Mouse (Mus musculus) heart, postnatal 0 days (tissue): ENCODE measurements around the gene Hspb9. TPM values are rescaled to one million over a fixed set of nuclear protein-coding genes. Genes with fewer than 3 reads are reported as not detected.

Source experiments
- ATAC-seq: fragments of 200-750 bp; cut with Nextera tagmentation; 2 replicates; pipeline ENCODE4 v1.8.0; 2017; ENCODE audit warnings: low read depth, moderate number of reproducible peaks, moderate library complexity; ENCODE audit not compliant: insufficient read depth
- DNase-seq: peaks from one replicate; pipeline ENCODE4 v3.0.0-alpha.2; 2016; ENCODE audit warnings: low spot score
- H3K27ac ChIP-seq: fragments of 300-500 bp; sonication (generic); 2 replicates; pipeline ENCODE4 v1.5.1; 2014; ENCODE audit warnings: low read depth, mild to moderate bottlenecking
- H3K27me3 ChIP-seq: fragments of 300-500 bp; sonication (generic); 2 replicates; pipeline ENCODE4 v1.6.1; 2014; ENCODE audit warnings: low read length, mixed read lengths; ENCODE audit not compliant: control insufficient read depth, insufficient read depth
- H3K36me3 ChIP-seq: fragments of 300-500 bp; sonication (generic); replicated peaks from 2 replicates; pipeline ENCODE4 v1.6.1; 2014; ENCODE audit warnings: low read length, mixed read lengths; ENCODE audit not compliant: control insufficient read depth, insufficient read depth
- H3K4me1 ChIP-seq: fragments of 300-500 bp; sonication (generic); 2 replicates; pipeline ENCODE4 v1.6.1; 2014; ENCODE audit warnings: antibody characterized with exemption; ENCODE audit not compliant: control insufficient read depth, insufficient read depth
- H3K4me2 ChIP-seq: fragments of 300-500 bp; sonication (generic); 2 replicates; pipeline ENCODE4 v1.6.1; 2014; ENCODE audit warnings: low read depth, mild to moderate bottlenecking, low read length, moderate library complexity
- H3K4me3 ChIP-seq: fragments of 300-500 bp; sonication (generic); 2 replicates; pipeline ENCODE4 v1.5.1; 2014; ENCODE audit warnings: low read depth, low read length
- H3K9ac ChIP-seq: fragments of 300-500 bp; sonication (generic); replicated peaks from 2 replicates; pipeline ENCODE4 v1.6.1; 2014; ENCODE audit warnings: low read depth, low read length, mixed read lengths
- H3K9me3 ChIP-seq: fragments of 300-500 bp; sonication (generic); replicated peaks from 2 replicates; pipeline ENCODE4 v1.6.1; 2016; ENCODE audit warnings: low read length; ENCODE audit not compliant: control insufficient read depth
- CTCF ChIP-seq: IDR thresholded peaks from 2 replicates; pipeline ENCODE4 v1.5.1; 2016; ENCODE audit warnings: antibody characterized with exemption, control low read depth, low read depth
- EP300 ChIP-seq: IDR thresholded peaks from 2 replicates; pipeline ENCODE4 v1.6.1; 2016; ENCODE audit warnings: antibody characterized with exemption, low read depth
- WGBS: fragments of 180-500 bp; shearing (Covaris S2); extraction: QIAGEN DNeasy Blood & Tissue Kit; methylation state at CpG from one replicate; pipeline ENCODE4 v1.1.7; 2014; 5-methylcytosine and 5-hydroxymethylcytosine counted together
- polyA plus RNA-seq: library from polyadenylated mRNA; unstranded; fragments of >200 nt; fragmentation: Nextera tagmentation; extraction: Ambion mirVana; gene quantifications from 2 replicates; pipeline ENCODE4 v1.2.1, GENCODE M21; 2015
- total RNA-seq: library from RNA; depleted of rRNA; stranded (reverse); fragments of >200 nt; gene quantifications from 2 replicates; pipeline ENCODE4 v1.2.3, GENCODE M21; 2014; ENCODE audit warnings: low replicate concordance

The Hspb9 gene
- total and polyA plus RNA-seq, 2 experiments from 2014 or later: not detected

DNA sequence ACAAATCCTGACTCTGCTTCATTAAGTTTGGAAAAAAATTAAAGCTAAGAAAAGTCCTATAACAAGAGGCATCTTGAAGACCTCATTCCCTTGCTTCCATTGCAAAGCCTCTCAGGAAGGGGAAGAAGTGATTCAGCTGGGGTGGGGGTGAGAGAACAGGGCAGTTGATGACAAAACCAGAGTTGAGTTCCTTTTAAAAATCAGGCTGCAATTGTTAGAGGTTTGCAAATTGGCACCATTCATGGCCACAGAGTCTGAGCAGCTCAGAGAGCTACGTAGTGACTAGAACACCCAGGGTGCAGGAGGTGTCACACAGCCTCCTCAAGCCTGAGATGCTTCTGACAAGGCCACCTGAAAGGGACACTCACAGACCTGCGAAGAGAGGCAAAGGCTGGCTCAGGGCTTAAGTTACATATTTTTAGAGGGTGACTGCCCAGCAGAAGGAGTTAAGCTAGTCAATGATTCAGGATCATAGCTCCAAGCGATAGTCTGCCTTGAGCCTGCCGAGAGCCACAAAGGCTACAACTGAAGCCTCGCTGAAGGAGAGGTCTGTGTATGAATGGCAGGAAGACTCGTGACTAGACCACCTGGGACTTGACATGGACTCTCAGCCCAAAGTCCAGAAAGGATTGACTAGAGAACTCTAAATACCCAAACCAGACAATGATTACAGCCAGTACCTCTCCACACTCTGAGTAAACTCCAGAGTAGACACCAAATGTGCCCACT, 17.0 kb downstream of the Hspb9 start:
- Histone ChIP-seq H3K27ac (no peak overlapping the region), H3K4me1 (peaks cover 10% of the 10 kb centered on the region; the same call in 1 of the 2 replicates), H3K4me3 (no peak overlapping the region), H3K9me3 (no peaks in the 10 kb centered on the region), H3K36me3 (peaks cover 22% of the 10 kb centered on the region), H3K4me2 (no peak overlapping the region), H3K9ac (no peak overlapping the region), H3K27me3 (no peaks in the 10 kb centered on the region)
- 72% methylated on average over 6 of the region's 6 CpGs for WGBS
- TF ChIP-seq CTCF (no peak), EP300 (no peak)
- DNase-seq: no peak
- ATAC-seq: no peak

DNA sequence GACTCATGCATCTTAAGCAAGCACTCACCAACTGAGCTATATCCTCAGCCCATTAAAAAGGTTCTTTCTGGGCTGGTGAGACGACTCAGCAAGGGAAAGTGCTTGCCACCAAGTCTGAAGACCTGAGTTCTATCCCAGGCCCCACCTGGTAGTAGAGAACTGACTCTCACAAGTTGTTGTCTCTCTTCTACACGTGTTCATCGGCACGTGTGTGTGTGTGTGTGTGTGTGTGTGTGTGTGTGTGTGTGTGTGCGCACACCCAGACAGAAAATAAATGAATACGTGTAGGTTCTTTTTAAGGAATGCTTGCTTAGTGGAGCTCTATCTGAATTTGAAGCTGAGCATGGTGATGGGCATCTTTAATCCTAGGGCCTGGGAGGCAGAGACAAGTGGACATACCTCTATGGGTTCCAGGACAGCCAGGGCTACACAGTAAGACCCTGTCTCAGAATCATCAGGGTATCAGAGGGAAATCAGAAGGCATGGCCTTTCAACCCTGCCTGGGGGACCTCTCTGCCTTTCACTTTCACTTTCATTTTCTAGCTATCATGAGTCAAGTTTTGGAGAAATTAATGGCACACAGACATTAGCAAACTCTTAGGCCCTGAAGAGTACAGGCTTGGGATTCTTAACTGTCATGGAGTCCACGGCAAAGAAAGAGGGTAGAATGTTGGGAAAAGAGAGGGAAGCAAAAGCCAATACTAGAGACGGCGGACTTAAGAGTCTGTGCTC, 21.6 kb downstream of the Hspb9 start:
- no peaks in the 10 kb centered on the region for H3K9me3 ChIP-seq
- peaks cover 21% of the 10 kb centered on the region for H3K4me1 ChIP-seq
- H3K36me3 ChIP-seq: peaks cover 15% of the 10 kb centered on the region
- H3K9ac ChIP-seq: peak overlapping the region; percentile 41; the same call in 1 of the 2 replicates
- TF ChIP-seq EP300: no peak
- no peak for TF ChIP-seq CTCF
- ATAC-seq (no peak), DNase-seq (no peak)
- peak overlapping the region; percentile 85 for H3K4me2 ChIP-seq
- H3K4me3 ChIP-seq: peak overlapping the region; percentile 82
- 77% methylated on average over 9 of the region's 9 CpGs for WGBS
- no peaks in the 10 kb centered on the region for H3K27me3 ChIP-seq
- H3K27ac ChIP-seq: peak overlapping the region; percentile 21; the same call in 1 of the 2 replicates

DNA sequence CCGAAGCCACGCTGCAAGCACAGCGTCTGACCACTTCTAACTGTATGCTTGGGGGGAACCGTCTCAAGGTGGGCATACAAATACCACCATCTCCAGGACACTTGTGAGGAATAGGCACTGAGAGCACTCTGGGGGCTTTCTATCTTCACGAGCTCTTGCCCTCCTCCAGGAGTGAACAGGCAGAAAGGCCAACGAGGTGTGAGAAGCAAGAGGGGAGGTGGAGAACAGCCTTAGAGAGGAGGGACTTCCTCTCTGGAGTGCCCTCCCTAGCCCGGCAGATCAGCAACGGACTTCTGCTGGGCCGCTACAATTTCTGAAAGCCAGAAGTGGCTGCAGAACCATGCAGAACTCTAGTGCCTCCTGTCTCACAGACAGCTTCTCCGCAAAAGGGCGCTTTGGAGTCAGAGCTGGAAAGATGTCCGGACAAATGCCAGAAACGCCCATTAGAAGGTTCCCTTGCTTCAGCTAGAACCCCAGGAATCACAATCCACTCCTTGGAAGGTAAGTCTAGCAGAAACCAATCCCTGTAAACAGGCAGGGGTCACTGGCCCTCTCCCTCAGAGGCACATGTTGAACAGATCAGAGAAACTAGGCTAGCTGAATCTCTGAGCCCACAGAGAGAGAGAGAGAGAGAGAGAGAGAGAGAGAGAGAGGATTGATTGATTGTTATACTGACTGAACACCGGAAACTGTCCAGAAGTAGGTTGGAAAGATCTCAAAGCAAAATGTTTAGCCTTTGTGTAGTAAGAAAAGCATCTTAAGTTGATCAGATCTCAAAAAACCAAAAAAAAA, 22.5 kb downstream of the Hspb9 start:
- no peaks in the 10 kb centered on the region for H3K27me3 ChIP-seq
- H3K9ac ChIP-seq: peak overlapping the region; percentile 41; the same call in 1 of the 2 replicates
- ATAC-seq (no peak), DNase-seq (no peak)
- WGBS: 54% methylated on average over 14 of the region's 14 CpGs
- no peak for TF ChIP-seq EP300
- no peak for TF ChIP-seq CTCF
- H3K36me3 ChIP-seq: peaks cover 15% of the 10 kb centered on the region
- peak overlapping the region; percentile 21 for H3K27ac ChIP-seq
- peak overlapping the region; percentile 85 for H3K4me2 ChIP-seq
- no peaks in the 10 kb centered on the region for H3K9me3 ChIP-seq
- H3K4me3 ChIP-seq: peak overlapping the region; percentile 82
- peaks cover 21% of the 10 kb centered on the region for H3K4me1 ChIP-seq

DNA sequence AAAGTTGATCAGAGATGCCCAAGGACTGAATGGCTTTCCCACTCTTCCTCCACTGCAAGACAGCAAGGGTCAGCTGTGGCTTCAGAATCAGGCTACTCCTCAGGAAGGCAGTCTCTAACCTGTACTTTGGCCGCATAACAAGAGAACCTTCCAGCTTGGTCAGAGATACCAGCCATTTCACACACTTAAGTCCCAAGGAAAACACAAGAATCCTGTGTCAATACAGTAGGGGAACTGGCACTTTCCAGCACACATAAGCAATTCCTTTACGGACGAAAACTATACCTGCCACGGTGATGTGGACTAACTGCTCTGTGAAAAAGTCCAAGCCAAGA, 23.1 kb downstream of the Hspb9 start:
- TF ChIP-seq CTCF (no peak), EP300 (no peak)
- Histone ChIP-seq H3K4me3 (peak overlapping the region; percentile 82; the same call in 1 of the 2 replicates), H3K9ac (peak overlapping the region; percentile 91; the same call in 1 of the 2 replicates), H3K4me2 (peak overlapping the region; percentile 85), H3K27ac (no peak overlapping the region), H3K27me3 (no peaks in the 10 kb centered on the region), H3K4me1 (peaks cover 21% of the 10 kb centered on the region), H3K9me3 (no peaks in the 10 kb centered on the region), H3K36me3 (peaks cover 15% of the 10 kb centered on the region)
- WGBS: 54% methylated on average over 4 of the region's 4 CpGs
- no peak for ATAC-seq
- DNase-seq: no peak

DNA sequence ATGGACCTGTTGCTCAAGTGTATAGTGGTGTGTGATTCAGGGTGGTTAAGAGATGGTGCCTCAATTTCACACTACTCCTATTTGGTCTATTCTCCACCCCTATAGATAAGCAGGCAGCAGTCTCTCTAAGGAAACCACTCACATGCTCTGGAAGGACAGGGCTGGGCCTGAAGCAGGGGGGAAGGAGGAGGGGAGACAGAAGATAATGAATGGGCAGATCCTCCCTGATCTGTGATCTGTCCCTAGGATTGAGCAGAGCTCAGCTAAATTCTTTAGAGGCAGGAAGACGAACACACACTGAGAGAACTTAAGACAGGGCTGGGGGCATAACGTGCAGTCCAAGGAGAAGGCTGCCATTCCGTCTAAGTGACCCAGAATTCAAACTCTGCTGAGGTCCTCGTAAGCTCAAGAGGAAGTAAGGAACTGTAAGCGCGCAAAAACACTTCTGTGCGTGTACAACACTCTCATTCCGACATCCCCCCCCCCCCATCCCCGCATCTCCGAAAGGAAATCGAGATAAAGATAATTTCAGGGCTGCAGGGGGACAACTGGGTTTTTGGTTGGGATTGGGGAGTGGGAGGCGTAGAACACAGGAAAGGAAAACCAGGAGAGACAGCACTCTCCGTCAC, 23.6 kb downstream of the Hspb9 start:
- ATAC-seq (no peak), DNase-seq (no peak)
- Histone ChIP-seq H3K27ac (peak overlapping the region; percentile 76), H3K9me3 (no peaks in the 10 kb centered on the region), H3K36me3 (peaks cover 15% of the 10 kb centered on the region), H3K4me2 (peak overlapping the region; percentile 85), H3K9ac (peak overlapping the region; percentile 91), H3K27me3 (no peaks in the 10 kb centered on the region), H3K4me3 (peak overlapping the region; percentile 82), H3K4me1 (peaks cover 21% of the 10 kb centered on the region)
- under 1% methylated on average over 13 of the region's 13 CpGs for WGBS
- TF ChIP-seq CTCF: no peak
- TF ChIP-seq EP300: no peak
